Mouse (Mus musculus) cerebellum, adult 2 months (tissue): ENCODE data around the gene Slc1a5.

Source experiments
- CTCF ChIP-seq: fragments of 200-500 bp; IDR thresholded peaks from 2 replicates; pipeline ENCODE4 v1.5.1; 2011; ENCODE audit warnings: low read depth, mild to moderate bottlenecking, control low read depth, low read length, moderate library complexity, borderline replicate concordance; ENCODE audit not compliant: insufficient read depth
- POLR2A ChIP-seq: fragments of 200-500 bp; IDR thresholded peaks from 2 replicates; pipeline ENCODE4 v1.6.1; 2011; ENCODE audit warnings: low read length, control low read depth, borderline replicate concordance; ENCODE audit not compliant: insufficient read depth

- TF ChIP-seq POLR2A, result no peak
- TF ChIP-seq CTCF, result no peak
These were observed 14.7 kb upstream of the Slc1a5 start for GRCm38 (mm10) chr7:16766443-16766842.
